Mouse (Mus musculus): ENCODE measurements around the gene Fhl2. TPM values are rescaled to one million over a fixed set of nuclear protein-coding genes. Genes with fewer than 3 reads are reported as not detected.

The Fhl2 gene
- total RNA-seq (2014; rRNA removed) (0.28 and 0.47 TPM in 2 replicates), polyA plus RNA-seq (2012; rRNA removed) (0.39 and 0.71 TPM in 2 replicates)

GRCm38 (mm10) chr1:43196661-43197241 lies at the start of gene Fhl2:
Gene Fhl2, minus strand, starts transcription at chr1:43196984.
- Histone ChIP-seq H3K27me3 (ENCODE audit: control insufficient read depth, insufficient read depth, low read length) (no peaks in the 10 kb centered on the region), H3K79me2 (ENCODE audit: control insufficient read depth, insufficient read depth, low read length) (no peaks in the 10 kb centered on the region), H3K36me3 (ENCODE audit: control insufficient read depth, insufficient read depth, low read length) (no peaks in the 10 kb centered on the region), H3K4me3 (ENCODE audit: insufficient read depth, low read depth, low read length) (no peak within 1 kb of the TSS), H3K4me1 (ENCODE audit: control insufficient read depth, insufficient read depth, low read length) (no peaks in the 10 kb centered on the region), H3K27ac (replicated peaks; ENCODE audit: insufficient read depth, low read depth, low read length) (no peak within 1 kb of the TSS), H3K9ac (ENCODE audit: low read depth, low read length) (no peak within 1 kb of the TSS)
- no peak for TF ChIP-seq CTCF (IDR thresholded peaks at IDR 0.05; ENCODE audit: low read depth, low read length)
- TF ChIP-seq POLR2A (IDR thresholded peaks at IDR 0.05; ENCODE audit: extremely low read depth, insufficient read depth, low read length): no peak
- no peak for DNase-seq (ENCODE audit: extremely low read depth, low read depth, low spot score)
- WGBS: 67% methylated on average over 5 of the region's 5 CpGs

- TF ChIP-seq CTCF (IDR thresholded peaks at IDR 0.05; ENCODE audit: low read depth, low read length): no peak
- TF ChIP-seq POLR2A (IDR thresholded peaks at IDR 0.05; ENCODE audit: extremely low read depth, insufficient read depth, low read length): no peak
- WGBS: 88% methylated on average over 2 of the region's 2 CpGs
- DNase-seq (ENCODE audit: extremely low read depth, low read depth, low spot score): no peak
These were observed 48.2 kb upstream of the Fhl2 start for GRCm38 (mm10) chr1:43245014-43245413.

GRCm38 (mm10) chr1:43241208-43241607 lies 44.4 kb upstream of the Fhl2 start:
- H3K4me3 ChIP-seq (ENCODE audit: insufficient read depth, low read depth, low read length): no peak overlapping the region
- WGBS: 80% methylated on average over 2 of the region's 2 CpGs
- no peak for DNase-seq (ENCODE audit: extremely low read depth, low read depth, low spot score)

More at GRCm38 (mm10) chr1:43245014-43245413, 48.2 kb upstream of the Fhl2 start:
- H3K79me2 ChIP-seq (ENCODE audit: control insufficient read depth, insufficient read depth, low read length): no peaks in the 10 kb centered on the region
- H3K4me3 ChIP-seq (ENCODE audit: insufficient read depth, low read depth, low read length): no peak overlapping the region
- no peaks in the 10 kb centered on the region for H3K36me3 ChIP-seq (ENCODE audit: control insufficient read depth, insufficient read depth, low read length)
- no peak overlapping the region for H3K9ac ChIP-seq (ENCODE audit: low read depth, low read length)
- no peak overlapping the region for H3K27ac ChIP-seq (replicated peaks; ENCODE audit: insufficient read depth, low read depth, low read length)
- no peaks in the 10 kb centered on the region for H3K27me3 ChIP-seq (ENCODE audit: control insufficient read depth, insufficient read depth, low read length)
- no peaks in the 10 kb centered on the region; the same call in 1 of the 2 replicates for H3K4me1 ChIP-seq (ENCODE audit: control insufficient read depth, insufficient read depth, low read length)

GRCm38 (mm10) chr1:43239796-43240313 lies 43.1 kb upstream of the Fhl2 start:
- DNase-seq (ENCODE audit: extremely low read depth, low read depth, low spot score): no peak
- H3K36me3 ChIP-seq (ENCODE audit: control insufficient read depth, insufficient read depth, low read length): no peaks in the 10 kb centered on the region
- 87% methylated on average over 2 of the region's 2 CpGs for WGBS

More at GRCm38 (mm10) chr1:43241208-43241607, 44.4 kb upstream of the Fhl2 start:
- Histone ChIP-seq H3K36me3 (ENCODE audit: control insufficient read depth, insufficient read depth, low read length) (no peaks in the 10 kb centered on the region), H3K4me1 (ENCODE audit: control insufficient read depth, insufficient read depth, low read length) (no peaks in the 10 kb centered on the region; the same call in 1 of the 2 replicates), H3K27ac (replicated peaks; ENCODE audit: insufficient read depth, low read depth, low read length) (no peak overlapping the region), H3K27me3 (ENCODE audit: control insufficient read depth, insufficient read depth, low read length) (no peaks in the 10 kb centered on the region), H3K9ac (ENCODE audit: low read depth, low read length) (no peak overlapping the region), H3K79me2 (ENCODE audit: control insufficient read depth, insufficient read depth, low read length) (no peaks in the 10 kb centered on the region)
- no peak for TF ChIP-seq POLR2A (IDR thresholded peaks at IDR 0.05; ENCODE audit: extremely low read depth, insufficient read depth, low read length)
- TF ChIP-seq CTCF (IDR thresholded peaks at IDR 0.05; ENCODE audit: low read depth, low read length): no peak

GRCm38 (mm10) chr1:43238471-43238870 lies 41.7 kb upstream of the Fhl2 start:
- TF ChIP-seq POLR2A (IDR thresholded peaks at IDR 0.05; ENCODE audit: extremely low read depth, insufficient read depth, low read length) (no peak), CTCF (IDR thresholded peaks at IDR 0.05; ENCODE audit: low read depth, low read length) (no peak)
- no peak overlapping the region for H3K27ac ChIP-seq (replicated peaks; ENCODE audit: insufficient read depth, low read depth, low read length)
- DNase-seq (ENCODE audit: extremely low read depth, low read depth, low spot score): no peak
- H3K79me2 ChIP-seq (ENCODE audit: control insufficient read depth, insufficient read depth, low read length): no peaks in the 10 kb centered on the region
- H3K4me3 ChIP-seq (ENCODE audit: insufficient read depth, low read depth, low read length): no peak overlapping the region
- 89% methylated on average over 2 of the region's 2 CpGs for WGBS
- no peak overlapping the region for H3K9ac ChIP-seq (ENCODE audit: low read depth, low read length)
- no peaks in the 10 kb centered on the region for H3K27me3 ChIP-seq (ENCODE audit: control insufficient read depth, insufficient read depth, low read length)
- H3K4me1 ChIP-seq (ENCODE audit: control insufficient read depth, insufficient read depth, low read length): no peaks in the 10 kb centered on the region; the same call in 1 of the 2 replicates
- H3K36me3 ChIP-seq (ENCODE audit: control insufficient read depth, insufficient read depth, low read length): no peaks in the 10 kb centered on the region

More at GRCm38 (mm10) chr1:43239796-43240313, 43.1 kb upstream of the Fhl2 start:
- TF ChIP-seq CTCF (IDR thresholded peaks at IDR 0.05; ENCODE audit: low read depth, low read length) (no peak), POLR2A (IDR thresholded peaks at IDR 0.05; ENCODE audit: extremely low read depth, insufficient read depth, low read length) (no peak)
- no peak overlapping the region for H3K4me3 ChIP-seq (ENCODE audit: insufficient read depth, low read depth, low read length)
- no peaks in the 10 kb centered on the region; the same call in 1 of the 2 replicates for H3K4me1 ChIP-seq (ENCODE audit: control insufficient read depth, insufficient read depth, low read length)
- no peak overlapping the region for H3K9ac ChIP-seq (ENCODE audit: low read depth, low read length)
- H3K27ac ChIP-seq (replicated peaks; ENCODE audit: insufficient read depth, low read depth, low read length): no peak overlapping the region
- no peaks in the 10 kb centered on the region for H3K79me2 ChIP-seq (ENCODE audit: control insufficient read depth, insufficient read depth, low read length)
- no peaks in the 10 kb centered on the region for H3K27me3 ChIP-seq (ENCODE audit: control insufficient read depth, insufficient read depth, low read length)
